Mouse (Mus musculus): ENCODE measurements around the gene Zfand3.

GRCm38 (mm10) chr17:30241720-30242322, 237.3 kb downstream of the Zfand3 start:
- no peak for TF ChIP-seq USF1 (IDR thresholded peaks at IDR 0.05; ENCODE audit: low read depth)
- TF ChIP-seq E2F4 (IDR thresholded peaks at IDR 0.05; ENCODE audit: insufficient read depth): no peak
- TF ChIP-seq TCF12 (IDR thresholded peaks at IDR 0.05; ENCODE audit: insufficient read depth, poor library complexity, severe bottlenecking): no peak
- no peak for TF ChIP-seq POLR2AphosphoS2 (IDR thresholded peaks at IDR 0.05; ENCODE audit: insufficient read length, low read depth)
- TF ChIP-seq POLR2A (IDR thresholded peaks at IDR 0.05; ENCODE audit: insufficient read length, low read depth): no peak
- TF ChIP-seq REST (IDR thresholded peaks at IDR 0.05; ENCODE audit: insufficient read depth, insufficient read length): no peak
- no peak for TF ChIP-seq CEBPB (IDR thresholded peaks at IDR 0.05; ENCODE audit: insufficient read depth, poor library complexity, severe bottlenecking)
- no peak for TF ChIP-seq MYOD1 (IDR thresholded peaks at IDR 0.05; ENCODE audit: control insufficient read depth in 1 of 3, insufficient read length in 2 of 3, low read depth in 2 of 3)
- no peak for TF ChIP-seq MYOG (IDR thresholded peaks at IDR 0.05; ENCODE audit: control insufficient read depth in 1 of 3, insufficient read depth in 1 of 3, insufficient read length in 2 of 3, low read depth in 2 of 3)
